Mouse (Mus musculus): ENCODE measurements around the gene Tex36. TPM values are rescaled to one million over a fixed set of nuclear protein-coding genes. Genes with fewer than 3 reads are reported as not detected.

The Tex36 gene
- total RNA-seq, 2 experiments from 2014 or later = not detected

DNA sequence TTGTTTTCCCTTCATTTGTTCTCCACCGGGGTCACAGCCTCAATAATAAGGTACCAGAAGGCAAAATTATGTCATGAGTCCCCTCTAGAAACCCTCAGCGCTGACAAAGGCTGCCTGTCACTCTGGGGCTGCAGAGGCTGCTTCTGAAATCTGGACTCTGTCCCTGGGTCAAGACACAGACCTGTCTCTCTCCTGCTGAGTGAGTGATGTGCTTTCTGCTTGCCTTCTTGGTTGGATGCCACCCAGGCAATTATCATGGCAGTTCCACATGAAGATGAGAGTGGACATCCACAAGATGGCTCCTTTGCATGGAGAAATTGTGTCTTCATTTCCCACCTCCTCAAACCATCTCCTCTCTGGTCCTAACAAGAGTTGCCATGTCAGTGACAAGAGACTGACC lies 1.2 kb upstream of the Tex36 start:
- intact Hi-C loops (cut with DNase I) = no loop called here
- no peak for DNase-seq

DNA sequence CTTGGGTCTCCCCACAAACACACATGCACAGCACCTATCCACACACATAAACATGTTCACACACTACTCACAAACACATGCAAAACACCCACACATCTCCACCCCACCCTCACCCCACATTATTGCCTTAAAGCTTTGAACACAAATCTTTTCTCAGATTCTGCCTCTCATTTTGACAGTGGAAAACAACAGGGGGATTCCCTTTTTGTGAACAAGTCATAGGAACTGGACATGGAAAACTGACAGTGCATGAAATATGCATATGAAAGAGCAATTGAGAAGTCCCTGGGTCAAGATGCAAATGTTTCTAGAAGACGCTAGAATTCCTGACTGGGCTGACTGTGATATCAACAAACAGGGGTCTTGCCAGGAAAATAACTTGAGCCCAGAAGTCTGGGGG lies 1.4 kb downstream of the Tex36 start:
- intact Hi-C loops (cut with DNase I) = no loop called here
- no peak for DNase-seq

DNA sequence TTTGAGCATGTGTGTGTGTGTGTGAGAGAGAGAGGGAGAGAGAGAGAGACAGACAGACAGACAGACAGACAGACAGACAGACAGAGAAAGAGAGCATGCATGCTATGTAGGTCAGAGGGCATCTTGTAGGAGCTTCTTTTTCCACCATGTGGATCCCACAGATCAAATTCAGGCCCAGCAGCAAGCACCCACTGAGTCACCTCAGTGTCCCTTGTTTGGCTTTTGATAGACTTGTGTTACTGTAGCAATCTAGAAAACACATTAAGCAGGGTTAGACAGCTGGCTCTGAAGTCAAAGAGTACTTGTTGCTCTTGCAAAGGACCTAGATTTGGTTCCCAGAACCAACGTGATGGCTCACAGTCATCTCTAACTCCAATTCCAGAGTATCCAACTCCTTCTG lies 10.2 kb downstream of the Tex36 start:
- DNase-seq = no peak
- intact Hi-C loops (cut with DNase I) = no loop called here

DNA sequence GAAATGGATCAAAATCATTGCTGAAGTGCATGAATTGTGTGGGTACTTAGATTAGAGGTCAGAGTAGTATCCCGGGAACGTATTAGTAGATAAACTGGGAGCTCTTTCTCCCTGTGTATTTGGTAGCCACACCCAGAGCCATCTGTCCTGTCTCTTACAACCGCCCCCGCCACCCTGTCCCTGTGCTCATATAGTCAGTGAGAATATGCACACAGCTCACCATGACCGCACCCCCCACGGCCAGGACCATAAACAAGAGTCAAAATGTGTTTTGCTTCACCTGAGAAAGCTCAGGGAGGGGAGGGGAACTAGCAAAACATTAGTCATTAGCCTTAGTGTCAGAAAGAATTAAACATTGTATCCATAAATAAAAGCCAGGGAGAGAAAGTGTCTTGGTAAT lies 18.7 kb downstream of the Tex36 start:
- intact Hi-C loops (cut with DNase I) = no loop called here
- no peak for DNase-seq

DNA sequence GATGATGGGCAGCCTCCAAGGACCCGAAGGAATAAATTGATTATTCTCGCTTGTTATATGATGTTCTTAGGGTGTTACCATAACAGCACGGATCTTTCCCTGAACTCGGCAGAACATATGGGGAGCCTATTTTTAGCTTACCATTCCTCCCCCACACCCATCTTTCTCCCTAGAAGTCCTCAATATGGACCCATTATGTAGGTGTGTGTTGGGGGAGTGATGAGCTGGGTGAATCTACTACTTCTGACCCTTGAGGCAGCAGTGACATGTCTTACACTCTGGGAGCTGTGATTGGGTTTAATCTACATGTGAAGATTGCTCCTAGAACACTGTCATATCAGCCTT lies 21.7 kb downstream of the Tex36 start:
- intact Hi-C loops (cut with DNase I) = no loop called here
- DNase-seq = no peak

DNA sequence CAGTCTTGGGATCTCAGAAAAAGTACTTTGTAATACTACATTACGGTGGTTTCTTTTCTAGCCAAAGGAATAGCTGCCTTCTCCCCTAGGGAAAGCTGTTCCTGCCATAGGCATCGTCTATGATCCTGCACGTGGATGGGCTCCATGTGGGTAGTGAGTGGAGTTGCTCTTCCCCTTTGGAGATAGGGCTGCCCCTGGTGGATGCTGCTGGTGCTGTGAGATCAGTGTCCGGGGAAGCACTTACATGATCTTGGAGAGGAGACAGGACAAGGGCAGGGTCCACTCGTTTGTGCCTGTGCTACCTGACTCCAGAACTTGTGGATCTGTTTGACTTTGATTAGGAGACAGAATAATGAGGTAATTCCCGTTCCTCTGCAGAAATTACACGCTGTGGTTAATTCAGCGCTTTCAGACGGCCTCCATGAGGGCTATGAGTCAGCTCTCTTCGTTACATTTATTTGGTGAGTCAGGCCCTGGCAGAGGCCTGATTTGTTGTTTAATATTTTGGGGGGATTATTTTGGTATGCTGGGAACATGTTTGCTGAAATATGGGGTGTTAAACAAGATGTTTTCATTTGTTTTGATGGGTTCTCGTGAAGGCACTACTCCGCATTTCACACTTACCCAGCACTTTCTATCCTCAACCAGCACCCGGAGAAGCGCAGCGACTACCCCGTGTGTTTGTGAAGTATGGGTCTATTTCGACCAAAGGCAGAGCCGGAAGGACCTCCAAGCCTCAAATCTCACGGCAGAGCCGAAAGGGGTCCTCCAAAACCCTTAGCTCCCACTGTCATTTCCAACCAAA lies 22.3 kb downstream of the Tex36 start:
- intact Hi-C loops (cut with DNase I) = no loop called here
- no peak for DNase-seq

DNA sequence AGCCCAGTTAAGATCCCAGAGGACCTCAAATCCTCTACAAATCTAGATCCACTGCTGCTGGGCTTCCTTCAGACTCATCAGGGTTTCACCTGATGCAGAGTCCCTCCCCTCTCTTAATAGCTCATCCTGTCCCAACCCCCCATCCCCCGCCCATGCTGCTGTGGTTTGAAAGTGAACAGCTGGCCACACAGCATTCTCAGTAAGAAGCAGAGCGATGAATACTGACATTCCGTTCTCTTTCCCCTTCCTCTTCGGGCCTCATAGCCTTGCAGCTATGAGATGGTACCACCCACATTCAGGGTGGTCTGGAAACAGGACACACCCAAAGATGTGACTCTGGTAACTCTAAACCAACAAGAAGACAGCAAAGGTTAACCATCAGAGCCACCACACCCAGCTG lies 25.1 kb downstream of the Tex36 start:
- DNase-seq = no peak
- intact Hi-C loops (cut with DNase I) = no loop called here

DNA sequence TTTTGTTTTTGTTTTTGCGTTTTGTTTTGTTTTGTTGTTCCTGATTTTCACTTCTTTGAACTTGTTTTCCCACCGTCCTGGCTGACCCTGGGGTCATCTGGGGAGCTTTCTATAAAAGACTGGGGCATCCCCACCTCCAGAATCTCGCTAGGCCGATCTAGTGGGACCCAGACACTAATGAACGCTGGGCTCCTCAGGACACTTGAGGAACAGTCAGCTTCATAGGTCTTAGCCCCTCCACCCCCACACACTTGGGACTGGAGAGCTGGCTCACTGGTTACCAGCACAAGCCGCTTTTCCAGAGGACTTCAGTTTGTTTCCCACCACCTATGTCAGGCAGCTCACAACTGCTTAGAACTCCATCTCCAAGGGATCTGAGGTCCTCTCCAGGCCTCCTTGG lies 25.7 kb downstream of the Tex36 start:
- intact Hi-C loops (cut with DNase I) = no loop called here

DNA sequence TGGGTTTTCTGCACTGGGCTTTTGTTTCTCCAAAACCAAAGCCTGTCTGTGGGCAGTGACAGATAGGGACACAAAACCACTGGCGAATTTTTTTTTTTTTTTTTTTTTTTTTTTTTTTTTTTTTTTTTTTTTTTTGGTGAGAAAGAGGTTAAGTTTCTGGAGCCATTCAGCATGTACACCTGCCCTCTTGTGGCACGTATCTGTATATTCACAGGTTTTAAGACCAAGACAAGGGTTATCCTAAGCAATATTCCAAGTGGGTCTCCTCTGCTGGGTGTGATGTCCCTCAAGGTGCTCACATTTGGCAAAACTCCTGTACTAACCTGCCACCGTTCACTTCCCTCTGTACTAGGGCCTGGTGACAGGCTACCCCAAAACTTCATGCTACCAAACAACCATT lies 30.0 kb downstream of the Tex36 start:
- no peak for DNase-seq
- intact Hi-C loops (cut with DNase I) = no loop called here

More for the DNA sequence above, 25.7 kb downstream of the Tex36 start:
- DNase-seq = no peak

DNA sequence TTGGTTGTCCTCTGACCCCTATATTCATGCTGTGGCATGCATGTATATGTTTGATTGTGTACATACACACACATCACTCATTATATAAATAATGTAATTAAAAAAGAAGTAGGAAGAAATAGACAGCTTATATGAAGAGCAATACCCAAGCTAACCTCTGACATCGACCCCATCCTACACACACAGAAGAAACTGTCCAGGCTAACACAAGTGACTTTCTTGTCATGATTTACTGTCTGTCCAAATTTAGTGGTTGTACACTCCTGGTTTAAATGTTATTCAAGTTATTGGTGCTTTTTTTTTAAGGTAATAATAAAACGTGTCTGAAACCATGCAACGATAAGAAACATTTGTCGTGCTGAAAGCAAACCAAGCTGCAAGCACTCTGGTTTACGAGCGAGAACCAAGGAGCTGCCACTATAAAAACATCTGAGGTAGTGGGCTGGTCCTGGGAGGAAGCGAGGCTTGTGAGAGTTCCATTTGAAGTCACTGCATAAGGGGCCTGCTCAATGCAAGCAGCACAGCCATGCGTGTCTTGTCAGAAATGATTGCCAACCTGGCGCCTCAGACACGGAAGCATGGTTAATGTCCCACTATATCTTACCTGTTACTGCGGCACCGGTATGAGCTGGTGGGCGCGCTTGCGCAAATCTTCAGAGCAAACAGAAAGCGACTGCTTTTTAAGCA lies 32.6 kb downstream of the Tex36 start:
- intact Hi-C loops (cut with DNase I) = no loop called here
- DNase-seq = no peak

DNA sequence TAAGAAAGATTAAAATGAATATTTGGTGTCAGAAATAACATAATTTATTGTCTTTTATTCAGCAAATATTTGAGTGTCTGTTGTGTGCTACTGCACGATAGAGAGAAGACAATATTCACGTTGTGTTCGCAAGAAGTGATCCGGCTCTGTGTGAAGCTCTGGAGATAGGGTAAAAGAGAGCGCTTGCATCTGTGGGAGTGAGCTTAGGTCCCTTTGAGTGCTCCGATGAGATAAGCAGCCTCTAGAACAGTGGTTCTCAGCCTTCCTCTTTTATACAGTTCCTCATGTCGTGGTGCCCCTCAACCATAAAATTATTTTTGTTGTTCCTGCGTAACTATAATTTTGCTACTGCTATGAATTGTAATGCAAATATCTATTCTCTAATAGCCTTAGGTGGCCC lies 37.4 kb downstream of the Tex36 start:
- no peak for DNase-seq
- intact Hi-C loops (cut with DNase I) = no loop called here

DNA sequence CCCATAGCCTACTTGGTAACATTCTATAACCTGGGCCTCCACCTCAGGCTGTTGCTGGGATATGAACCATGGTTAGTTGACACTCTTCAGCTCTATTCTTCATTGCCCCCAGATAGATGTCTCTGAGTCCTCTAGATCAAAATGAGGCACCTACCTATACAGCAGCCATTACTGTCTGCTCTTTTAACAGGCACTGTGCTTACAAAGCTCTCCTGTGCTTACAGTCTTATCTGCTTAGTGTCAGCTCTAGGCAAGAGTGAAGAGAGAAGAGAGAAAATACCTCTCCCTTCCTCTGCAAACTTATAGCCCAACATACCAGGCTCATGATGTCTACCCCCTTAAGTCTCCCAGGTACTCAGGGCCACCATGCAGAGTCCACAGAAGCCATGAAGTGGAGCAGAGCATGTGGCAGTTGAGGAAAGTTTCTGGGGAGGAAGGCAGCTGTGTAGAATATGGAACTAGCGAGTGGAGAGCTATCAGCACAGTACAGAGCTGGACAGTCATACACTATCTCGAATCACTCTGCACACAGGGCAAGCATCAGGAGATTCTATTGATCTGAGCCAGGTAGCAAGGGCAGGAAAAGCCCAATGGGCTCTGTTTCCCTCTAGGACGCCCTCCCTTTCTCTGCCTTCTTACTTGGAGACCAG lies 38.7 kb downstream of the Tex36 start:
- intact Hi-C loops (cut with DNase I) = no loop called here
- DNase-seq = no peak

DNA sequence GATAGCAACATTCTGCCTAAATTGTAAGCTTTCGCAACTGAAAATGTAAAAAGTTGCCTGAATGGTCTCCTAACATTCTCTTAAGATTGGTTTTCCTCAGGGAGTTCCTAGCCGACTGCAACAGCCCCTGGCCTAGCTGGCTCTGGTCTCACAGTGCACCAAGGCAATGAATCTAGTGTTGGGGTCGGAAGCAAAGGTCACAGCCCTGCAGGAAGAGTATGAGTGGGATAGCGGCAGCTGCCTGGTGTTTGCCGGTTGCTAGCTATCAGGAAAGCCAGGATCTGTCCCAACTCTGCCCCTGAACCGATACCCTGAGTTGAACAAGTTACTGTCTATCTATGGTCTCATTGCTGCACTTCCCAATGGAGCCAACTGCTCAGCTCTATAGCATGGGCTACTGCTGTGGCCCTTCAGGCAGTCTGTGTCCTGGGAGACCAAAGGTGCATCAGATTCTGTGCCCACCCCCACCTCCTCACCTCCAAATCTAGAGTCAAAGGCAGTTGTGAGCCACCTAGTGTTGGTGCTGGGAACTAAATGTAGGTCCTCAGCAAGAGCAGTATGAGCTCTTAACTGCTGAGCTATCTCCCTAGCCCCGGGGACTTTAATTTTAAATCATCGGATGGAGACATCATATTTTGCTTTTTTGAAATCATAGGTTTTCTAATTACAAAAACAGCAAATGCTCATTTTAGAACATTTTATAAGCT lies 46.0 kb downstream of the Tex36 start:
- no peak for DNase-seq
- intact Hi-C loops (cut with DNase I) = no loop called here

DNA sequence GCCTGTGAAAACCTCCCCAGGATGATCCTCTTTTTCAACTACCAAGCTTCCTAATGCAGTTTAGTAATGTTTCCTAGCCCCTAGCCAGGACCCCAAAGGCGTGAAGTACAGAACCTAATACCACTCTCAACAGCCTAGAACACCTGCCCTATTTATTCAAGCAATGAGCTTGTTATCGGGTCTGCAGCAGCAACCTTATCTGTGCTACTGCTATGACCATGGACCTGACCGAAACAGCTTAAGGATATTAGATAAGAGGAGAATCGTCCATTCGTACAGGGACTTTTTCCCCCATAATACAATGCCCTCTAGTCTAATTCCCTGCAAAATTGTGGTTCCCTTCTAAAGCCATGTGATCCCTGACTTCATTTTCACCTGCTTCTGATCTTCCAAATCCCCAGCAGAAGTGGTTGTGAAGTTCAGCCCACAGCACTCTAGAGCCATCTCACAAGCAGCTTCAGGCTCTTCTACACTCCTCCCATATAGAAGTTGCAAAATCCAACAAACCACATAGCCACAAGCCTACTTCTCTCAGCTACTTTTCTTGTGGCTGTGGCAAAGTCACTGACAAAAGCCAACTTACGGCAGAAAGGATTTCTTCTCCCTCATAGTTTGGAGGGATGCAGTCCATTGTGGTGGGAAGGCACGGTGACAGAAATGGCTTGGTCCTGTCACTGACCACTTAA lies 49.5 kb downstream of the Tex36 start:
- intact Hi-C loops (cut with DNase I) = no loop called here
- no peak for DNase-seq

DNA sequence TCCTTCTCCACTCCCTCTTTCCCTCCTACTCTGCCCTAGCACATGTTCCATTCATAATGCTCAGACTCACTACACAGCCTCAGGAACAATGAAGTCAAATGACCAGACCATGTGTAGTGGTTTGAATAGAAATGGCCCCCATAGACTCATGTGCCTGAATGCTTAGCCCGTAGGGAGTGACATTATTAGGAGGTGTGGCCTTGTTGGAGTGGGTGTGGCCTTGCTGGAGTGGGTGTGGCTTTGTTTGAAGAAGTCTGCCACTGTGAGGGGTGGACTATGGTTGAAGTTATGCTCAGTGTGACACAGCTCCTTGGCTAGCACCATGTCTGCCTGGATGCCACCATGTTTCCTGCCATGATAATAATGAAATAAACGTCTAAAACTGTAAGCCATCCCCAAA lies 51.0 kb downstream of the Tex36 start:
- intact Hi-C loops (cut with DNase I) = no loop called here
- DNase-seq = no peak

DNA sequence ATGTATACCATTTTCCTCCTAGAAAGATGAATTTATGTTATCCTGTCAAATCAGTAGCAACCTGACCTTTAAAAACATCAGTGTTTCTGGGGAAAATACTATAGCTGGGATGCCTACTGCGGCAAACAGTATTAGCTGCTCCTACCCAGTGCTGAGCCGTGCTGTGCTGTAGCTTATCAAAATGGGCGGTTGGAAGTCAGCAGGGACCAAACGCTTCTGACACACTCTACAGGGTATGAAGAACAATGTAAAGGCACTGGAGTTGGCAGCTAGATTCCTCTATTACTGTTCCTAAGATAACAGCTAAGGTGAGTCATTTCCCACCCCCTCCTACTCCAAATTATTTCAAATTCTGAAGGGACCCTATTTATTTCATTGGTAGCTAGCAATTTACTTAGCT lies 53.5 kb downstream of the Tex36 start:
- intact Hi-C loops (cut with DNase I) = no loop called here
- no peak for DNase-seq

DNA sequence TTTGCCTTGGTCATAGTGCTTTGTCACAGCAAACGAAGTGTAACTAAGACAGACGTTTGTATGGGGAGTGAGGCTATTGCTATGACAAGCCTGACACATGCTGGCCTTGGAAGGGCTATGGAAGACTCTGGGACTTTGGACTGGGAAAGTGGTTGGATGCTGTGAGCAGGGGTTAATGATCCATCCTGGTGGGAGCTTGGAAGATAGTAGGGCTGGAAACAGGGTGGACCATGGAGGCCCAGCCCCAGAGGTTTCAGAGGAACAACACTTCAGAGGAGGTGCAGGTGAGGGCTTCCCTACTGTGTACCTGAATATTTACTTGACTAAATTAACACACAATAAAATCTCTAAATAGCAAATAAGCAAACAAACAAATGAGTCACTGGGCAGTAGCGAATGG lies 56.3 kb downstream of the Tex36 start:
- DNase-seq = no peak
- intact Hi-C loops (cut with DNase I) = no loop called here

DNA sequence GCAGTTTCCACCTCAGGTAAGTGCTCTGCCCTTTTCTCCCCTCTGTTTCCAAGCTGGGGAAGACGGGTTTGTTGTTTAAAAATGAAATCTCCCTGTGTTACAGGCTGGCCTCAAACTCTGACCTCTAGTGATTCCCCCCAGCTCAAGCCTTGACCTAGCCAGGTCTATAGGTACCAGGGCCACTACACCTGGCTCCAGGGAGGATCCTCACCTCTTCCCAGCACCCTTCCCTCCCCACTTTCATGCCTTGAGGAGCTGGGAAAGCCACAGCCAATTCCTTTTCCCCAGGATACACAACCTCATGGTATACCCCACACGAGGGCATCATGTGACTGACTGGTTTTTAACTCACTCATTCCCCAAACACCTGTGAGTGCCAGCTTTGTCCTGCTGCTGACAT lies 57.0 kb downstream of the Tex36 start:
- intact Hi-C loops (cut with DNase I) = no loop called here
- no peak for DNase-seq

DNA sequence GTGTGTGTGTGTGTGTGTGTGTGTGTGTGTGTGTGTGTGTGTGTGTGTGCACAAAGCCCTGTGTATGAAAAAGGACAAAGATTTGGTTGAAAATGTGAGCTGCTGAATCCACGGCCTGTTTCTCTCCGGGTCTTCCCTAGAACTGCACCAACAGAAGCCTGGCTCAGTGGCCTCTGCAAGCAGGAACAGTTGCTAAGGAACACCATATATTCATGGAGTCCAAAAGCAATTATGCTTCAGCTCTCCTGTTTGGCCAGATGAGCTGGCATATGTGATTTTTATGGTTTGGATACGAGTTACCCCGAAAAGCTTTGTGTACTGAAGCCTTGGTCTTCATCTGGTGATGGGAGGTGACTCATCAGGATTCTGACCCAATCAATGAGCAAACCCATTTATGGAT lies 58.8 kb downstream of the Tex36 start:
- intact Hi-C loops (cut with DNase I) = no loop called here
- DNase-seq = no peak

DNA sequence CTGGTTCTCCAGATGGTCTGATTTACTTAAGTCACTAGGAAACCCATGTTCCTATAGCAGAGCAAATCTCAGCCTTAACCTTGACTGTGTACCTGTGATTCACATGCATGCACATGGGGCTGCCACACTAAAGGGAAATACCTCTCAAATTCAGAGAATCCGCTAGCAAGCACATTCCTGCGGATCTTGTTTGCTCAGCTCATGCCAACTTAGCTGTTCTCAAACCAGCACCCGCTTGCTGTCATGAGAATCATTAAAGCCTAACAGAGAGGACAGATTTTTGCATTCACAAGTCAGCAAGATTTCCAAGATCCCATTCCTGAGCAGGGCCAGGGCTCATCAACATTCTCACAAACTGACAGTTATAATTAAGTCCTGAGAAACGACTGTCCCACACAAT lies 64.6 kb downstream of the Tex36 start:
- DNase-seq = no peak
- intact Hi-C loops (cut with DNase I) = no loop called here

Measured in gastrocnemius, postnatal 36 days (tissue).